Mouse (Mus musculus) heart, embryonic 14.5 days (tissue): Measurements from ENCODE around the gene Slc38a9. TPM values are rescaled to one million over a fixed set of nuclear protein-coding genes. Genes with fewer than 3 reads are reported as not detected.

ENCODE experiments used
- ATAC-seq: fragments of 200-750 bp; cut with Nextera tagmentation; 2 replicates; pipeline ENCODE4 v1.8.0; 2017; ENCODE audit warnings: low read depth, moderate TSS enrichment; ENCODE audit not compliant: insufficient number of reproducible peaks, insufficient read depth, low FRiP score
- H3K27ac ChIP-seq, 2 experiments: fragments of 200-500 bp in 1 of 2; fragments of 300-500 bp in 1 of 2; sonication (generic) in 1 of 2; replicated peaks in 1 of 2; 2 replicates each; pipeline ENCODE4 v1.5.1; 2012 to 2014; ENCODE audit warnings: low read depth in 2 of 2, low read length in 2 of 2, control low read depth in 1 of 2, mild to moderate bottlenecking in 1 of 2, mixed read lengths in 1 of 2; ENCODE audit not compliant: control insufficient read depth in 1 of 2, insufficient read depth in 1 of 2
- H3K27me3 ChIP-seq: fragments of 300-500 bp; sonication (generic); 2 replicates; pipeline ENCODE4 v1.6.1; 2014; ENCODE audit warnings: mild to moderate bottlenecking, low read length, control low read depth; ENCODE audit not compliant: control insufficient read depth, insufficient read depth
- H3K36me3 ChIP-seq: fragments of 300-500 bp; sonication (generic); 2 replicates; pipeline ENCODE4 v1.6.1; 2014; ENCODE audit warnings: mild to moderate bottlenecking, control low read depth, low read length, mixed read lengths; ENCODE audit not compliant: control insufficient read depth, insufficient read depth
- H3K4me1 ChIP-seq, 2 experiments: fragments of 200-500 bp in 1 of 2; fragments of 300-500 bp in 1 of 2; sonication (generic) in 1 of 2; 2 replicates each; pipeline ENCODE4 v1.6.1; 2012 to 2014; ENCODE audit warnings: low read length in 2 of 2, control low read depth in 1 of 2, mixed read lengths in 1 of 2; ENCODE audit not compliant: control insufficient read depth in 2 of 2, insufficient read depth in 2 of 2
- H3K4me2 ChIP-seq: fragments of 300-500 bp; sonication (generic); 2 replicates; pipeline ENCODE4 v1.6.1; 2014; ENCODE audit warnings: mild to moderate bottlenecking, low read length
- H3K4me3 ChIP-seq, 2 experiments: fragments of 200-500 bp in 1 of 2; fragments of 300-500 bp in 1 of 2; sonication (generic) in 1 of 2; 2 replicates each; pipeline ENCODE4 v1.5.1; 2012 to 2014; ENCODE audit warnings: low read length in 2 of 2, mild to moderate bottlenecking in 2 of 2, control low read depth in 1 of 2, low read depth in 1 of 2, moderate library complexity in 1 of 2; ENCODE audit not compliant: control insufficient read depth in 1 of 2, insufficient read depth in 1 of 2
- H3K9ac ChIP-seq: fragments of 300-500 bp; sonication (generic); 2 replicates; pipeline ENCODE4 v1.6.1; 2014; ENCODE audit warnings: mild to moderate bottlenecking, low read length
- H3K9me3 ChIP-seq: fragments of 300-500 bp; sonication (generic); 2 replicates; pipeline ENCODE4 v1.6.1; 2016; ENCODE audit warnings: low read length, control low read depth; ENCODE audit not compliant: control insufficient read depth
- WGBS: fragments of 180-500 bp; shearing (Covaris S2); extraction: QIAGEN DNeasy Blood & Tissue Kit; methylation state at CpG from one replicate; pipeline ENCODE4 v1.1.7; 2014; 5-methylcytosine and 5-hydroxymethylcytosine counted together
- polyA plus RNA-seq: library from polyadenylated mRNA; unstranded; fragments of >200 nt; fragmentation: Nextera tagmentation; extraction: Ambion mirVana; gene quantifications from 2 replicates; pipeline ENCODE4 v1.2.1, GENCODE M21; 2014

Gene Slc38a9
- polyA plus RNA-seq, 1 experiment from 2014 or later: 13.1 TPM

- no peak for ATAC-seq
- Histone ChIP-seq H3K9me3 (no peaks in the 10 kb centered on the region), H3K4me1 (no peaks in the 10 kb centered on the region), H3K36me3 (no peaks in the 10 kb centered on the region), H3K27ac (no peak overlapping the region), H3K27me3 (no peaks in the 10 kb centered on the region), H3K9ac (no peak overlapping the region), H3K4me3 (no peak overlapping the region), H3K4me2 (no peak overlapping the region)
- WGBS: 66% methylated on average over 4 of the region's 4 CpGs
Measured at GRCm38 (mm10) chr13:112639111-112639510, 21.4 kb upstream of the Slc38a9 start.

GRCm38 (mm10) chr13:112642897-112643296 lies 17.7 kb upstream of the Slc38a9 start:
- Histone ChIP-seq H3K4me1 (no peaks in the 10 kb centered on the region), H3K36me3 (no peaks in the 10 kb centered on the region), H3K9me3 (no peaks in the 10 kb centered on the region), H3K9ac (no peak overlapping the region), H3K4me3 (no peak overlapping the region), H3K27ac (no peak overlapping the region), H3K4me2 (no peak overlapping the region), H3K27me3 (no peaks in the 10 kb centered on the region)
- no peak for ATAC-seq
- 85% methylated on average over 3 of the region's 3 CpGs for WGBS

GRCm38 (mm10) chr13:112644996-112645395 lies 15.6 kb upstream of the Slc38a9 start:
- WGBS: 84% methylated on average over 3 of the region's 3 CpGs
- ATAC-seq: no peak

GRCm38 (mm10) chr13:112645529-112646186 lies 14.9 kb upstream of the Slc38a9 start:
- Histone ChIP-seq H3K27ac (no peak overlapping the region), H3K9me3 (no peaks in the 10 kb centered on the region), H3K36me3 (no peaks in the 10 kb centered on the region), H3K9ac (no peak overlapping the region), H3K4me2 (no peak overlapping the region), H3K27me3 (no peaks in the 10 kb centered on the region), H3K4me3 (no peak overlapping the region), H3K4me1 (no peaks in the 10 kb centered on the region)
- 98% methylated on average over 1 of the region's 1 CpGs for WGBS
- ATAC-seq: no peak

More at GRCm38 (mm10) chr13:112644996-112645395, 15.6 kb upstream of the Slc38a9 start:
- Histone ChIP-seq H3K9me3 (no peaks in the 10 kb centered on the region), H3K36me3 (no peaks in the 10 kb centered on the region), H3K27ac (no peak overlapping the region), H3K4me2 (no peak overlapping the region), H3K4me3 (no peak overlapping the region), H3K9ac (no peak overlapping the region), H3K27me3 (no peaks in the 10 kb centered on the region), H3K4me1 (no peaks in the 10 kb centered on the region)

- H3K9me3 ChIP-seq: peaks cover 11% of the 10 kb centered on the region
- H3K27me3 ChIP-seq: no peaks in the 10 kb centered on the region
- H3K36me3 ChIP-seq: no peaks in the 10 kb centered on the region
- no peak overlapping the region for H3K4me2 ChIP-seq
- no peak overlapping the region for H3K4me3 ChIP-seq
- 82% methylated on average over 3 of the region's 3 CpGs for WGBS
- no peak overlapping the region for H3K9ac ChIP-seq
- no peak for ATAC-seq
- no peaks in the 10 kb centered on the region for H3K4me1 ChIP-seq
- no peak overlapping the region for H3K27ac ChIP-seq
Measured at GRCm38 (mm10) chr13:112651183-112651582, 9.4 kb upstream of the Slc38a9 start.

GRCm38 (mm10) chr13:112652205-112652604 lies 8.3 kb upstream of the Slc38a9 start, which contains the start of gene Ddx4:
Gene Ddx4, minus strand, starts transcription at chr13:112652475.
- Histone ChIP-seq H3K4me1 (no peaks in the 10 kb centered on the region), H3K4me2 (peak within 1 kb of the TSS; percentile 23; the same call in 1 of the 2 replicates), H3K9me3 (peaks cover 11% of the 10 kb centered on the region), H3K27ac (no peak within 1 kb of the TSS), H3K4me3 (no peak within 1 kb of the TSS), H3K9ac (no peak within 1 kb of the TSS), H3K27me3 (no peaks in the 10 kb centered on the region), H3K36me3 (no peaks in the 10 kb centered on the region)
- ATAC-seq: no peak
- WGBS: 59% methylated on average over 44 of the region's 45 CpGs

GRCm38 (mm10) chr13:112659986-112660573 lies 471 bp upstream of the Slc38a9 start:
- H3K36me3 ChIP-seq: no peaks in the 10 kb centered on the region
- no peaks in the 10 kb centered on the region for H3K27me3 ChIP-seq
- H3K4me2 ChIP-seq: peak overlapping the region; percentile 87
- H3K27ac ChIP-seq: no peak overlapping the region
- H3K9ac ChIP-seq: peak overlapping the region; percentile 90
- WGBS: 2% methylated on average over 10 of the region's 10 CpGs
- peaks cover 2 to 12% of the 10 kb centered on the region in 2 experiments; a peak in 2 of 4 replicates for H3K4me1 ChIP-seq
- no peak; the same call in 1 of the 2 replicates for ATAC-seq
- peak overlapping the region; percentile 69 to 91 for H3K4me3 ChIP-seq
- no peaks in the 10 kb centered on the region for H3K9me3 ChIP-seq
